Mouse (Mus musculus) thymus, adult 2 months (tissue): ENCODE measurements around the gene Gcc1. TPM values are rescaled to one million over a fixed set of nuclear protein-coding genes. Genes with fewer than 3 reads are reported as not detected.

ENCODE experiments used
- DNase-seq: peaks from one replicate; pipeline ENCODE4 v3.0.0; 2021
- H3K27ac ChIP-seq: fragments of 200-500 bp; 2 replicates; pipeline ENCODE4 v1.5.1; 2012; ENCODE audit warnings: low read length, control low read depth; ENCODE audit not compliant: control insufficient read depth, insufficient read depth
- H3K27me3 ChIP-seq: fragments of 200-500 bp; 2 replicates; pipeline ENCODE4 v1.6.1; 2012; ENCODE audit warnings: mild to moderate bottlenecking, low read length, moderate library complexity, mixed read lengths; ENCODE audit not compliant: control insufficient read depth, insufficient read depth
- H3K36me3 ChIP-seq: fragments of 200-500 bp; 2 replicates; pipeline ENCODE4 v1.6.1; 2012; ENCODE audit warnings: mild to moderate bottlenecking, low read length, moderate library complexity; ENCODE audit not compliant: control insufficient read depth, insufficient read depth
- H3K4me1 ChIP-seq: fragments of 200-500 bp; replicated peaks from 2 replicates; pipeline ENCODE4 v1.6.1; 2012; ENCODE audit warnings: low read length; ENCODE audit not compliant: control insufficient read depth, insufficient read depth
- H3K4me3 ChIP-seq: fragments of 200-500 bp; 2 replicates; pipeline ENCODE4 v1.5.1; 2012; ENCODE audit warnings: mild to moderate bottlenecking, low read length, control low read depth, moderate library complexity; ENCODE audit not compliant: control insufficient read depth, insufficient read depth
- CTCF ChIP-seq: fragments of 200-500 bp; IDR thresholded peaks from 2 replicates; pipeline ENCODE4 v1.5.1; 2012; ENCODE audit warnings: mild to moderate bottlenecking, control low read depth, low read length, moderate library complexity, borderline replicate concordance; ENCODE audit not compliant: control insufficient read depth, poor library complexity, insufficient read depth; ENCODE audit errors: extremely low read depth
- POLR2A ChIP-seq: fragments of 200-500 bp; IDR thresholded peaks from 2 replicates; pipeline ENCODE4 v1.6.1; 2012; ENCODE audit warnings: mild to moderate bottlenecking, low read length, control low read depth, moderate library complexity; ENCODE audit not compliant: control insufficient read depth, poor library complexity, insufficient read depth; ENCODE audit errors: extremely low read depth
- WGBS: fragments of 180-500 bp; shearing (Covaris S2); methylation state at CpG from one replicate; pipeline ENCODE4 v1.1.7; 2018; 5-methylcytosine and 5-hydroxymethylcytosine counted together
- polyA plus RNA-seq: library from polyadenylated mRNA; depleted of rRNA; stranded (reverse); fragments of >200 nt; gene quantifications from 2 replicates; pipeline ENCODE4 v1.2.3, GENCODE M21; 2012

Gcc1 gene
- polyA plus RNA-seq, 1 experiment: 9.3 TPM

GRCm38 (mm10) chr6:28431538-28431855, 3.3 kb upstream of the Gcc1 start:
- Histone ChIP-seq H3K4me3 (no peak overlapping the region), H3K27ac (no peak overlapping the region), H3K27me3 (no peaks in the 10 kb centered on the region), H3K4me1 (peaks cover 6% of the 10 kb centered on the region), H3K36me3 (no peaks in the 10 kb centered on the region)
- no peak for TF ChIP-seq POLR2A
- no peak for TF ChIP-seq CTCF
- DNase-seq: no peak
- 92% methylated on average over 6 of the region's 6 CpGs for WGBS

GRCm38 (mm10) chr6:28430795-28431537, 2.8 kb upstream of the Gcc1 start:
- no peak for DNase-seq
- 92% methylated on average over 10 of the region's 10 CpGs for WGBS
- Histone ChIP-seq H3K4me1 (peaks cover 11% of the 10 kb centered on the region), H3K36me3 (peaks cover 3% of the 10 kb centered on the region; the same call in 1 of the 2 replicates), H3K27me3 (no peaks in the 10 kb centered on the region), H3K4me3 (no peak overlapping the region), H3K27ac (no peak overlapping the region)
- TF ChIP-seq CTCF (no peak), POLR2A (no peak)

GRCm38 (mm10) chr6:28429870-28430269, 1.7 kb upstream of the Gcc1 start:
- H3K27ac ChIP-seq: no peak overlapping the region
- WGBS: 97% methylated on average over 11 of the region's 11 CpGs
- H3K4me3 ChIP-seq: no peak overlapping the region
- peaks cover 12% of the 10 kb centered on the region for H3K4me1 ChIP-seq
- TF ChIP-seq POLR2A: no peak
- TF ChIP-seq CTCF: no peak
- no peaks in the 10 kb centered on the region for H3K27me3 ChIP-seq
- DNase-seq: no peak
- H3K36me3 ChIP-seq: peaks cover 5% of the 10 kb centered on the region; the same call in 1 of the 2 replicates

- no peak for TF ChIP-seq CTCF
- TF ChIP-seq POLR2A: no peak
- Histone ChIP-seq H3K27ac (peak within 1 kb of the TSS; percentile 70; the same call in 1 of the 2 replicates), H3K27me3 (no peaks in the 10 kb centered on the region), H3K36me3 (peaks cover 5% of the 10 kb centered on the region; the same call in 1 of the 2 replicates), H3K4me3 (no peak within 1 kb of the TSS), H3K4me1 (peaks cover 20% of the 10 kb centered on the region)
- DNase-seq: peak; percentile 70
- WGBS: 61% methylated on average over 3 of the region's 3 CpGs
Measured at GRCm38 (mm10) chr6:28427096-28427839, 922 bp downstream of the Gcc1 start, which contains the start of gene Fscn3. Fscn3 (plus strand) TSS chr6:28427789.

GRCm38 (mm10) chr6:28425019-28425418, 3.2 kb downstream of the Gcc1 start:
- 95% methylated on average over 6 of the region's 6 CpGs for WGBS
- Histone ChIP-seq H3K36me3 (peaks cover 5% of the 10 kb centered on the region; the same call in 1 of the 2 replicates), H3K4me3 (no peak overlapping the region), H3K27ac (no peak overlapping the region), H3K4me1 (peaks cover 34% of the 10 kb centered on the region), H3K27me3 (no peaks in the 10 kb centered on the region)
- no peak for DNase-seq
- TF ChIP-seq POLR2A (no peak), CTCF (no peak)

GRCm38 (mm10) chr6:28423767-28424695, 4.2 kb downstream of the Gcc1 start:
- 17% methylated on average over 43 of the region's 46 CpGs for WGBS
- Histone ChIP-seq H3K4me1 (peaks cover 34% of the 10 kb centered on the region), H3K27ac (no peak overlapping the region), H3K4me3 (peak overlapping the region; percentile 74), H3K36me3 (peaks cover 5% of the 10 kb centered on the region; the same call in 1 of the 2 replicates), H3K27me3 (no peaks in the 10 kb centered on the region)
- DNase-seq: peak; percentile 57
- TF ChIP-seq POLR2A (no peak), CTCF (0 out of 2 replicates have a peak, but pooled peaks have one; percentile 38)
